Mouse (Mus musculus): ENCODE measurements at regions not wholly inside any gene's neighbourhood (a gene's known extent, or its start where the extent isn't known, plus 50 kb on each side); places are given as distances from the start of the nearest gene placed in this dataset.

DNA sequence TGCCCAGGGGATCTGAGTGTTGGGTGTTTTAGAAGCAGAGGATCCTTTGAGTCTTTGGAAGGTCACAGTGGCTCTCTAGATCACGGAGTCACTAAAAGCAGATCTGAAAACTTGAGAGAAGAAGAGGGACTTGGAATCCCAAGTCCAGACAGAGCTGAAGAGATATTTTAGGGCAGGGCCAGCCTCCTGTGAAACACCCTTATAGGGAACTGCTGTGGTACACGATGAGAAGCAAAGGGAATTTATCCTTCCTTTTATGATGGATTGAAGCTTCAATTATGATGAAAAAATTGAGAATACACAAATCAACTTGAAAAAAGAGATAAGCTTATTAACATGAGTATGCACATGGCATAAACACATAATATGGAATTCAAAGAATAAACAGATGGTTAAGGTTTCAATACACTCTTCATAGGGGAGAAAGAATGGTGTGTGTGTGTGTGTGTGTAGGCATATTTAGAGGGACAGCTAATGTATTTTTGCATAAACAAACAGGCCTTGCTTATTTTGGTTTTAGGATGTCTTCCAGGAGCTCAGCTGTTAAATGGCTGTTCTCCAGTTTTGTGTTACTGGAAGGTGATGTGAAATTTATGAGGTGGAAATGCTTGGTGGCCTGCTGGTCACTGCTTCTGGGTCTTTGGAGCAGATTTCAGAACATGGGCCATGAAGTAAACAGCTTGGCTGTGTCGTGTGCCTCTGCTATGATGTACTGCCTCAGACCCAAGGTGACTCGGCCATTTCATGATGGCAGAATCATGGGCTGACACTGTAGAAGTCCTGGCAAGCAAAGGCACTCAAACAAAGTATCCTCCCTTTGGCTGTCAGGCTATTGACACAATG, 190.1 kb downstream of the Phlda1 start:
- DNase-seq, result no peak

DNA sequence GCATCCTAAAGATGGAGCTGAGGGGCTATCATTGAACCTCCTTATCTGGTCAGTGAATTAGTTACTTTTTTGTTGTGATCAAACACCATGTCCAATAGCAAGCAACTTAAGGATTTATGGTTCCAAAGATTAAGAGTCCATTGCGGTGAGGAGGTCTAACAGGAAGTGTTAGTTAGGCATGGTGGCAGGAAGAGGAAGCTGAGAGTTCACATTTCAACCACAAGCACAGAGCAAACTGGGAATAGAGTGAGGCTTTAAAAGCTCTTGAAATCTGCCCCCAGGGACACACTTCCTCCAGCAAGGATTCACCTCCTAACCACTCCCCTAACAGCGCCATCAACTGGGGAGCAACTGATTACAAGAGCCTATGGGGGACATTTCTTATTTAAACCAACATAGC, 190.9 kb downstream of the Phlda1 start:
- no peak for DNase-seq

DNA sequence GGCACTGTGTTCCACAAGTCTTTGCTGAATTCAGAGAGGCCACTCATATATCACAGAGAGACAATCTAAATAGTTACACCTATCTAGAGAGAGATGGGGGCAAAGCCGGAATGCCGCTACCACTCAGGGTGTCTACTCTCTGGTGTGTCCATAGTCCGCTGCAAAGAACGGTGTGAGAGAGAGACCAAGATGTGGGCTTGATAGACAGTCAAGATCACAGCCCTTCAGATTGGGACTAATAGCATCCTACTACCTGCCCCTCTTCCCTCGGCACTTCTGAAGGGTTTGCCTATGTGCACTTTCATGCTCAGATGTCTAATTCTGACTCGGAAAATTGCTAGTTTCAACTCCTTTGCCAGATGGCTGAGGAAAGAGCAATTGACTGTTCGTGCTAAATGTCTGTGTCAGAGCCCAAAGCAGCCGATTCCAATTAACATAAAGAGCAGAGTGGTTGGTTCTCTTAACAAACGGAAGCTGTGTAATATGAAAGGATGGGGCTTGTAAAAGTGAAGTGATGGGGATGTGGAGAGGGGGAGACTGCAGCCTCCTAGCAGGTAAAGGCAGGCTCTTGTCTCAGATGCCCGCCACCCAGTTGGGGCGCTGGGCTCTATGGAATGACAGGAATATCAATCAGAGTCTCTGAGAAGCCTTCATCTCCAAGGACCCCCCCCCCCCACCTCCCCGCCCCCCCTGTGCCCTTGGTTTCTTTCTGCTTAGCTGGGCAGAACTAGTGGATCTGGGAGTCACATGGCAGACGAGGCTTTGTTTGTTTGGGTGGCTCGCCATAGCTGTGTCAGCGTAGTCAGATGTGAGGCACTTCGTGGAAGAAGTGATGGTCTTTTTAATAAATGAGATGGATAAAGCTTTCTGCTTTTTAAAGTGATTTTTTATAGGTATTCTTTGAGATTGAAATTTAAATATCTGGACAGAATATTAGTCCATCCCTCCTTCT, 193.7 kb downstream of the Phlda1 start:
- no peak for DNase-seq

DNA sequence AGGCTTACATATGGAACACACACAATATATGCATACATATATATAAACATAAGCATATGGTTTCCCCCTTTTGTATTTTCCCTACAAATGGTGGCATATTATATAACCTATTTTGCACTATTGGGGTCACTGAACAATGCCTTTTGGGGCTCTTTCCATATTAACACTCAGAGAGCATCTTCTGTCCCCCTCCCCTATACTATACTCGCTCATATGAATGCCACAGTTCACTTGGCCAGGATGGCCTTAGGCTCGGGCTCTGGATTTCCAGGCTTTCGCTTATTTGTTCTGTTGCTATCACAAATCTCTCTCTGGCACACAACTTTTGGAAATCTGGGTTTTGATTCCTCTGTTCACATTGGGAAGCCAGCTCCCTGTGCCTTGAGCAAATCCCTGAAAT, 194.5 kb downstream of the Phlda1 start:
- no peak for DNase-seq

DNA sequence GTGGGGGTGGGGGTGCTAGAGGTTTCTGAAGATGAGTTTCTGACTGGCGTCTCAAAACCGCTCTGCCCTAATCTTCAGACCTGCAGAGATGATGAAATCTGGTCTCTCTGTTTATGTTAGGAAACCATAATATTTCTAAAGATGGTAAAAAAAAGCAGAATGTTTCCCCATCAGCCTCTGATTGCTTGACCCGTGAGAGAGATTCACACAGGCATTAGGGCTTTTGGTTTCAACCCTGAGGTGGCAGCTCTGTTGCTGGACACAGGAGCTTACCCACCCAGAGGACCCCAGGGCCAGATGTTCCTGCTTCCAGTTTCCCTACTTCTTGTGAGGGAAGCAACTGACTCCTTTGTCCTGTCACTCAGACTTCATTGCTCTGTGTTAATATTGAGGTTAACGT, 195.1 kb downstream of the Phlda1 start:
- no peak for DNase-seq

DNA sequence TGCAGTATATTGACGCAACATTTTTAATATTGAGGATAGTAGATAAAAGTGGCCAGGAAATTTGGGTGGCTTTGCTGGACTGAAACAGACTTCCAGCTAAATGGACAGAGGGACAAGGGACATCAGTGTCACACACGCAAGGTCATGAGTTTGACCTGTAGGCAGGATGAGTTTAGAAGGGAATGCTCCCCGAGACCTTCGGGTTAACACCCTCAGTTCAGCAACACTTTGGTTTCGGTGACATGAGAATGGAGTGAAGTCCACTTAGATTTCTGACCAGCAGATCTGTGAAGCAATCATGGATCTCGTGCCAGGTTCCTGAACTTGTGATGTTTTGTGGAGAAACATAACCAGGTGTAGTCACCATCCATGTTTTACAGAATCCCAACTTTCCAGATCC, 196.3 kb downstream of the Phlda1 start:
- DNase-seq, result no peak

DNA sequence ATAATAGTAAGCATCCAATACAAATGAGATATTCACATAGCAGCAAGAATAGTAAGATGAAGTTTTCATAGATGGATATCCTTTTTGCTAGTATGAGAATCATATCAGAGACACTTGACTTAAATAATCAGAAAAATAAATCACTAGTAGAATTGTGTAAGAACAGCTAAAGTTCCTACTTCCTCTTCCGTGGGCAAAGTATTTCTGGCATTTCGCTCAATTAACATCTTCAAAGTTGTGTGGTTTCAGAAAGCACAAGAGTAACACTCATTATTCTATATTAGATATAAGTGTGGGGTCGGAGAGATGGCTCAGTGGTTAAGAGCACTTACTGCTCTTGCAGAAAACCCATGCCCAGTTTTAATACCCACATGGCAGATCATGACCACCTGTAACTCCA, 197.4 kb downstream of the Phlda1 start:
- DNase-seq, result no peak

DNA sequence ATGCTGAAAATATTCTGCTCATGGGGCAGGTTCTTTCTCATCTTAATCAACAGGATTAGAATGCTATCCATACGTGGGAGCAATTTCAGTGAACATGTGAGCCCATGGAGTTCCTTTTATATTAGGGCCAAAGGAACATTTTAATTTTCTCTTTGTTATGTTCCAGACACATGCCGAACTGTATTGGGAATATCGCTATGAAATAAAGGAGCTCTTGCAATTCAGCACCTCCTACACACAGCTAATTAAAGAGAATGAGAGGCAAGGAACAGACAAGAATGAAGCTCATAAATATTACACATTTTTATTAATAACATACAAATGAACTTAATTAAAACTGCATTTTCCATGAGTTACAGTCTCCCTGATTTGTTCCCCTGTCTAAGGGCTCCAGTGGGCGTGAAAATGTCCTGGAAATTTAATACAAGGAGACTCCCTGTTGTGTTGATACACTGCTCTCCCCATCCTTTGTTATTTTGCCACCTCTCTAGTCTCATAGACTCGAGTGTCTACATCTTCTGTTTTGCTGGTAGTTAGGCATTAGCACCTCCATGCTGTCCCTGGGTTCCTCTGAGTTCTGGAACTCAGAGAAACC, 205.5 kb downstream of the Phlda1 start:
- DNase-seq, result no peak

DNA sequence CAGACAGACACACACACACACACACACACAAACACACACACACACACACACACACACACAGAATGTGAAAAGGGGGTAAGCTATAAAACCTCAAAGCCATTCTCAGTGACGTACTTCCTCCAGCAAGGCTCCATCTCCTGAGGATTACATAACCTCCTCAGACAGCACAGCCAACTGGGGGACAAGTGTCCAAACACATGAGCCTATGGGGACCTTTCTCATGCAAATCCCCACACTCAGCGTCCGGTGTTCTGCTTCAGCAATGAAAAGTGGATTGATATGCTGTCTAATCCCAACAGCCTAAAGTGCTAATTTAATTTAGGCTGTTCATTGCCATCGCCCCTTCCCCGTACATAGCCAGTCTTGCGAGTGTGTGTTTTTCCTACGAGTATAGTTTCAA, 206.9 kb downstream of the Phlda1 start:
- no peak for DNase-seq

DNA sequence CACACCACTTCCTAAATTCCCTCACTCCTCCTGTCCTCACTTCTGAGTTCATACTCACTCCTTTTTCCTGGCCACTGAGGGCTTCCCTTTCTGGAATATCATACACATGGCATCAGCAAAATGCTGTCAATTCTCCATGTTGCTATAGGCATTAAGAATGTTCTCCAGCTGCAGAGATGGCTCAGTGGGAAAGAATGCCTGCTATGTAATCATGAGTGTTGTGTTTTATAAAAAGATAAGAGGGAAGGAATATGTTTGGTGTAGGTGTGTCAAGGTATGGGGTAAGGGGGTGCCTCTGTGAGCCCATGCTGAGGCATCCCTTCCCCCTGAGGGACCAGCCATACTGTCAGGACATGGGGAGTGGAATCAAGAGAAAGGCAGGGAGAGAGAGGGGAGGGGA, 207.6 kb downstream of the Phlda1 start:
- no peak for DNase-seq

DNA sequence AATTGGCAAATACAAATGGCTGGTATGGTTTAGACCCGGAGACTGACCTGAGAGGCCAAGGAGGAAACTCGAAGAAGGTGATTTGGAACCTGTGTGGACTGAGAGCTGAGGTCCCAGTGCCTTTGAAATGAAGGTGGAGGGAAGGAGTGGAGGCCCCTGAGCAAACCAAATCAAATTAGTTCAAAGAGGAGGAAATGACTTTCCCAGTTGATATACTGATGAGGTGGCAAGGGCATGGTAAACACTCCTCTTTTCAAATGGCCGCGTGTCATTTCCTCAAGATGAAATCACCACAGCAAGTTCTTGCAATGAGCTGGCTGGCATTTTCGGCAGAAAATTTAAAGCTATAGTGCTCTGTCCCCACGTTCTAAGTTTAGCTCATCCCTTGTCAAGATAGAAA, 209.1 kb downstream of the Phlda1 start:
- no peak for DNase-seq

DNA sequence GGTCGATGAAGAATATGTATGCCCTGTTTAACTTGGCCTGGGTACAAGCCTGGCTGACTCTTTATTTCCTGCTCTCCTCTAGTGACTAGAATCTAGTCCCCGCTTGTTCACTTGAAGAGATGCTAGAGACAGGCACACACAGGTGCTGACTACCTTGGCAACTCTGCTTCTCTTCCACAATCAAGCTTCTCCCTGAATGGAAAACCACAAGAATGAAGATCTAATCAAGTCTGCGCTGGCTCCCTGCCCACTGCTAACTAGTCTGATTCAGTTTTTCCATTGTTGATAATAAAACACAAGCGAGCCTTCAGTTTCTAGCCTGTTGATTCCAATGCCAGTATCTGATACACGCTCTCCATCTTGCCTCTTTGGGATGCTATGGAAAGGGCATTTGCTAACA, 213.5 kb downstream of the Phlda1 start:
- DNase-seq, result no peak

DNA sequence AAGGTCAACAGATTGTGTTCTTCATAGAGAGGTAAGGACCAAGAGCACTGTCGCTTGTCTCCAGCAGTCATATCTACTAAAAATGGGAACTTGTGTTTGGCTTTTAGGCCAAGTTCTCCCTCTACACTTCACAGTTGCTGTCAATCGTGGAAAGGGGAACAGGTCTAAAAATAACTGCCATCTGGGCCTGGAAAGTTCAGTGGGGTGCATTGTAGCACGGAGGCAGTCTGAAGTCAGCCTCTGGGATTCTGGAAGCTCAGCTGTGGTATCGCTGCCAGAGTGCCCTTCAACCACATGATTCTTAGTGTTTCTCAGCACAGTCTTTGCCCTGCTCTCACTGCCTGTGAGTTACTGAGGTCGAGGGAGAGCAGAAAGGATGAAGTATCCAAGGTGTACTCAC, 215.0 kb downstream of the Phlda1 start:
- no peak for DNase-seq

DNA sequence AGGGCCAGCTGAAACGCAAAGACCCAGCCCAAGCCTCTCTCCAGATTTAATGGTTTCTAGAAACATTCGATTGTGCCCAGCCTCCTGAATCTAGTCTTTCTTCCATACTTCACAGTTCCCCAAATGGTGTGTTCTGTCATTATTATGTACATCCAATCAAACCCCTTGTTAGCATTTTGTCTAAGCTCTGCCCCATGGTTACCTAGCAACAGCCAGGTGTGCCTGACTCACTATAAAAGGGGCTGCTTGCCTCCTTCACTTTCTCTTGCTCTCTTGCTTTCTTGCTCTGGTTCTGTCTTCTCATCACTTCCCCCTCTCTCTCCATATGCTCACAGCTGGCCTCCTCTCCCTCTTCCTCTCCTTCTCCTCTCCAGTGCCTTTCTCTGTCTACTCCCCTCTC, 217.8 kb downstream of the Phlda1 start:
- no peak for DNase-seq

DNA sequence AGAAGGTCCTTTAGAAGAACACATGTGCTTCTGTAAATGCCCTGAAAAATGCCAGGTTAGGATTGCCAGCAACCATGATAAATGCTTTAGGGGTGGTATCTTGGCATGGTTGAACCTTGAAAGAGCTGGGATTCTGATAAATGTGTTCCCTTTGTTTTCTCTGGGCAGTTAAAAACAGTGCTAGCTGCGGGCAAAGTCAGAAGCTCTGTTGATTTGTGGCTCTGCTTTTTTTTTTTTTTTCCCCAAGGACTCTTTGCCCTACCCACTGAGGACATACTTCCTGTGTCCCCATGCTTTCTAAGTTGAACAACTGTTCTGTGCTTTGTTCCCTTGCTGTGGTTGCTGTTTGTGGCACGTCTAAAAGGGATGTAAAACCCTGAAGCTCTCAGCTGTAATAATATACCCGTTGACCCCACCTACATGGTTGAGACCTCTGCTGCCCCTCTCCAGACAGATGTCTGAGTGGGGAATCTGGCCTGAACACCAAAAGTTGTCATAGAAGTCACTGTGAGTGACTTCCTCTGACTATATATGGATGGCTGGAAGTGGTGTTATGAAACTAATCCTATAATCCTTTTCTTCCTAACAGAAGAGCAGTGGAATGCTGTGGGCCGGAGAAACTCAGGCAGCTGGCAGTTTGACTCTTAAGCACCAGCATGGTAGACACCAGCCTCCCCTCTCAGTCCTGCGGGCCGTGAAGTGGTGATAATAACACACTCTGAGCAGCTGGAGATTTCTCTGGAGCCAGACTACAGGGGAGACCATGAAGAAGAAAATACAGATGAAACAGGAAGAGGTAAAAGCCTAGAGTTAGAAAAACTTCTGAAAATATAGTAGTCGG, 218.7 kb downstream of the Phlda1 start:
- peak in 1 of 2 experiments; percentile 2 for DNase-seq

DNA sequence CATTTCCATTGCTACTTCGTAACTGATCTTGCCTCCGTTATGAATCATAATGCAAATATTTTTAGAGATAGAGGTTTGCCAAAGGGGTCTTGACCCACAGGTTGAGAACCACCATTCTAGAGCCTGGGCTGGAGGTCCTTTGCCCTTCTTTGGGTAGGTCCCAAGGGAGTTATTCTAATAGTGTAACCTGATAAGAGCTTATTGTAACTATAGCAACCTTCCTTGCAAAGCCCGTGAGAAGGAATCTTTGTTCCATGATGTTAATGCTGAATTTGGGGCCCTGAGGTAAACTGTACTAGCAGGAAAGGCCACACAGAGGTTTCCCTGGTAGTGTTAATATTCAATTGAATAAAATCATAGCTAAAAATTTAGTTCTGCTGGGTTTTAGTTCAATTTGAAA, 229.9 kb downstream of the Phlda1 start:
- no peak for DNase-seq

DNA sequence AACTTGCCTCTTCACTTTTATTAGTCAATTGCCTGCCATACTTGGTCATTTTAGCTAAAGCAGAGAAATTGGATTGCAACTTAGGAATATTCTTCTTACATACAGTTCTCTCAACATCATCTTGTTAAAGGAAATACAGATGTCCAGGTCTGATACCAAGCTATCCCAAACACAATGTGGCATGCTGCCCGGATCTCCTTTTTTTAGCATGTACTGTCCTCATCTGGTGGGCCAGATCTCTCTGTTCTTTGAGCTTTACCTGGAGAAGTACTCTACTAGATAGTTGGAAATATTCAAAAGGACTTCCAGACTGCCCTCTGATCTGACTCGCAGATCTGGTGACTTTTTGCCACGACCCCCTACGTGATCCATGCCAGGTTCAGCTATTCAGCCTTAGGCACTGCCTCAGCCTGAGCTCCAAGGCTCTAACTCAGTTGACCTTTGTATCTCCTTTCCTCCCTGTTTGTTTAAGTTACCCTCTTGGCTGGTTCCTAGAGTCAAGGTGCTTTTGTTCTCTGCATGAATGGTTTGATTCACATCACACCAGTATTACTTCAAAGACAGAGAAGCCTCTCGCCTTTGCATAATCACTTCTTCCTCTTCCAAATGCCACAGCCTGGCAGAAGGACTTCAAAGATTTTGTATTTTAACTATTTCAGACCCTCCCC, 232.9 kb upstream of the Krr1 start:
- DNase-seq, result no peak

DNA sequence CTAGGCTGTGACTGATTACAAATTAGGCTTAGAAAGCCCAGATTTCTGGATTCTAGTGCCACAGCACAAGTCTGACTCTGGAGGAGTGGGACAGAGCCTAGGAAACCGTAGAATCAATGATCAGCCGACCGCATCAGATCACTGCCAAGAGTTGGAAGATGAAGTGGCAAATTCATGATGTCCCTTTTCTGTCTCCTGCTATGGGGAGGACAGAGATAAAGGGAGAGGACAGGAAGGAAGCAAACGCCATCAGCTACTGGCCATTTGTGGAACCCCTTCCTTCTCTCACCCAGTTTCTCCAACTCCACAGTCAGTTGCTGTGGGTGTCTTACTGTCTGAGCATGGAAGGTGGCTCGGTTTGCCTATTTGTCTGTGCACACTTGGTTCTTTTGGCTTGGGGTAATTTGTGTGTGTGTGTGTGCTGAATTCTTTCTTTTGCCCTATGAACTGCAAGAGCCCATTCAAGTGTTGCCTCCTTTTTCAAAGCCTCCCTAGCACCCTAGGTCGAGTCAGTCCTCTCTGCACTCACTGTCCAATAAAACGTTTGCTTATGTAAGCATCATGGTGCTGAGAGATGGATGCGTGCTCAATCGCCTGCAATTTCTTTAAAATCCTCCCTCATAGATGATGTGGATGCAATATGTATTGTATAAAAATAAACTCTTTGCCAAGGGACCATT, 231.7 kb upstream of the Krr1 start:
- DNase-seq, result no peak

DNA sequence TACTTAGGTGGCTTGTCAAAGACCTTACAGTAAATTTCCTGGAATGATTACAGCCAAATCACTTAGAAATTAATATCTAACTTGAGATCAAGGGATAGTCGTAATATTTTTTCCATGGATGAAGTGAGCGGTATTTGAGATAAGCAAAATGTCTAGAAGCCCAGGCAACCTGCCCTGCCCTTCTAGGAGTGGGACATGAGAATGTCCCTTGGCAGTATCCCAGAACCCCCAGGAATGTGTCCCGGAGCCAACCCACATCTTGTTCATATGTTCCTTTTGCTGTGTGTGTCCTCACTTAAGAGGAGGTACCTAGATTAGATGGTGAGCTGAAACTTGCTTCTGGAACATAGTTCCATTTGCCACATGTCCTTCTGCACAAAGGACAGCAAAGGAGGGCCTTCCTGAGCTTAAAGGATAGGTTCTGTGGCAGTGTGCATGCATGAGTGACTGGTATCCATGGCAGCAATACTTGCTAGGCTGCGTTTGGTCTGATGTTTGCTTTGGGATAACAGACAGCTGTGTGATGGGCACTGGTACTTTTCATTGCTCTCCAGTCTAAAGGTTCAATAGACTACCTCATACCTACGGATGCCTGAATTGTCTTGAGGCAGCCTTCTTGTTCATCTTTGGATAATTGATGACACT, 231.0 kb upstream of the Krr1 start:
- no peak for DNase-seq

DNA sequence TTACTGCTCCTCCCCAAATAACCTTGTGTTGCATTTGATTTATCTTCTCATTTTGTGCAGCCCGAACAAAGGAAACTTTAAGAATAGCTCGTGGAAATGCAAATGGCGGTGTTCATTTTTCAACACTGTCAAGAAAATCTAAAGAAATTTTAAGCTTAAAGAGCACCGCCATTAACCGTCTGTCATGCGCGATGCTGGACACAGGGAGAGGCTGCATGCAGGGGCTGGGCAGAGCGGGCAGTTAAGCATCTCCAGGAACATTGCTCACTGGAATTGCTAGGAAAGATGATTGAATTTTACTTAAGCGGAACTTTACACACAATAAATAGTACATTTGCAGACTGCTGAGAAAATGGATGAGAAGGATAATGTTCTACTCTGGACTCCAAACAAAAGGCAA, 229.2 kb upstream of the Krr1 start:
- DNase-seq, result no peak

DNA sequence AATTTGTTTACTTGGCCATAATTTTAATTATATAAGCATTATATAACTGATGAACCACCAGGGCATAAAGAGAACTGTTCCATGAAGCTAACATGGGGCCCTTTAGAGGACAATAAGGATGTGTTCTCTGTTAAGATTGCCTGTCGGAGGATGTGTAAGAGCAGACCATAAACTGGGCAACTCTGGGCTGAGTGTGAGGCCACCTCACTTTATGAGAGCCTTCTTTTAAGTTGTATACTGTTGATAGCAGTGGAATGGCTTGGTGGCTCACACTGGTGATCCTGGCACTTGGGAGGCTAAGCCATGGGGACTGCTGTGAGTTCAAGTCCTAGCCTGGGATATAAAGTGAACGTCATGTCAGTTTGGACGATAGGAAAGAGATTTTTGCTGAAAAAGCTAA, 227.3 kb upstream of the Krr1 start:
- no peak for DNase-seq
